Mouse (Mus musculus) cerebellum, adult 2 months (tissue): ENCODE data around the gene Larp6.

ENCODE experiments used
- CTCF ChIP-seq: fragments of 200-500 bp; IDR thresholded peaks from 2 replicates; pipeline ENCODE4 v1.5.1; 2011; ENCODE audit warnings: low read depth, mild to moderate bottlenecking, control low read depth, low read length, moderate library complexity, borderline replicate concordance; ENCODE audit not compliant: insufficient read depth
- POLR2A ChIP-seq: fragments of 200-500 bp; IDR thresholded peaks from 2 replicates; pipeline ENCODE4 v1.6.1; 2011; ENCODE audit warnings: low read length, control low read depth, borderline replicate concordance; ENCODE audit not compliant: insufficient read depth

DNA sequence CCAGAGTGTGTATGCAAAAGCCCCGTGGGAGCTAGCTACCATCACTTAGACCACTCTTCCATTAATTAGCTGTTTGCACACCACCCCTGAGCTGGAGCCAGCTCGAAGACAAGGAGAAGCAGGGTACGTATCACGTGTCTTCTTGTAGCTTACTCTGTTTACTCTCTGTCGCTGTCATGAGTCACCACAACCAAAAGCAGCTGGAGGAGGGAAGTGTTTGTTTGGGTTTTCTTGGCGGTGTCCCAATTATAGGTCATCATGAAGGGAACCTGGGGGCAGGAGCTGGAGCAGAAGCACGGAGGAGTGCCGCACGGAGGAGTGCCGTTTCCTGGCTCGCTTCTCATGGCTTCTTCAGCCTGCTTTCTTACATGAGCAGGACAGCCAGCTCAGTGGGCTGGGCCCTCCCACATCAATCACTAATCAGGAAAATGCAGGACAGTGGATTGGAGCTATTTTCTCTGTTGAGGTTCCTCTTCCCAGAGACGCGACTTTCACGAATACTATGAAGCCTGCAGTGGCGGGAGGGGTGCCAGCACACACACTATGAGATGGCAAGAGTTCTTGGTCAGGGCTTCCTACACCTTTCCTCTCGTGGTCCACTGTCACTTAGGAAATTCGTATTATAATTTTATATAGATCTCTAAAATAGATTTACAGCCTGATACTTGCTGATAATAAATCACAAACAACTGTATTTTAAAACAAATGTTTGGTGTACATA is 30.6 kb downstream of the Larp6 start:
- no peak for TF ChIP-seq CTCF
- no peak for TF ChIP-seq POLR2A
